Mouse (Mus musculus): ENCODE data around the gene Ccnt1.

DNA sequence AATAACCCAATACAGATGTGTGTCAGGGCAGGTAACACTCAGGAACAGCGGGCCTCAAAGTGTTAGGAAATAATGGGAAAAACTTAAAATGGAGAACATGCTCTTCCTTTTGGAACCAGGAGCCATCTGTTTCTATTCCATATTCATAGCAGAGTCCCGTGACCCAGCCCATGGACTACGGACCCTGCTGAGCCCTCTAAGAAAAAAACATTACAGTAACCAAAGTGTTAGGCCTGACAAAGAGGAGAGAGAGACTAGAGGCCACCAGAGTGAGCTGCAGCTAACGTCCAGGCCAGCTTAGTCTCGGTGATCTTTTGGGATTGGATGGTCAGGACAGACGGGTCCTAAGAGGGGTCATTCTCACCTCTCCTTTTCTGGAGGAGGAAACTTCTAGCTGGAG is 44.2 kb upstream of the Ccnt1 start:
- TF ChIP-seq CTCF (IDR thresholded peaks at IDR 0.05; ENCODE audit: low read depth, low read length) (no peak), POLR2A (IDR thresholded peaks at IDR 0.05; ENCODE audit: extremely low read depth, insufficient read depth, low read length) (no peak)
